Mouse (Mus musculus) 3T3-L1 (cell line): ENCODE data around the gene Nxn.

Experiments used
- DNase-seq: peaks from one replicate; pipeline ENCODE4 v3.0.0-alpha.2; 2015; ENCODE audit warnings: low read depth, low spot score

Nxn gene

GRCm38 (mm10) chr11:76261224-76261623 lies 137.7 kb downstream of the Nxn start:
- DNase-seq, result no peak

- DNase-seq, result no peak
Observed at GRCm38 (mm10) chr11:76260208-76261050, 138.5 kb downstream of the Nxn start.

- DNase-seq, result no peak
Observed at GRCm38 (mm10) chr11:76258511-76258910, 140.4 kb downstream of the Nxn start.

- no peak for DNase-seq
Observed at GRCm38 (mm10) chr11:76257386-76257785, 141.6 kb downstream of the Nxn start.

- no peak for DNase-seq
Observed at GRCm38 (mm10) chr11:76256129-76256528, 142.8 kb downstream of the Nxn start.

- DNase-seq, result no peak
Observed at GRCm38 (mm10) chr11:76255431-76256001, 143.4 kb downstream of the Nxn start.

- no peak for DNase-seq
Observed at GRCm38 (mm10) chr11:76253918-76254264, 145.0 kb downstream of the Nxn start.

GRCm38 (mm10) chr11:76253145-76253917 lies 145.6 kb downstream of the Nxn start:
- DNase-seq, result peak; percentile 82

- DNase-seq, result no peak
Observed at GRCm38 (mm10) chr11:76252036-76252435, 146.9 kb downstream of the Nxn start.

GRCm38 (mm10) chr11:76247239-76247638 lies 151.7 kb downstream of the Nxn start:
- DNase-seq, result peak; percentile 41

GRCm38 (mm10) chr11:76246439-76246838 lies 152.5 kb downstream of the Nxn start:
- no peak for DNase-seq

GRCm38 (mm10) chr11:76243811-76244546 lies 155.0 kb downstream of the Nxn start:
- peak; percentile 35 for DNase-seq

GRCm38 (mm10) chr11:76242901-76243810 lies 155.8 kb downstream of the Nxn start, which contains the start of the genes Mrm3 and Glod4:
Mrm3 (plus strand) TSS chr11:76243715.
Glod4 (minus strand) TSS chr11:76243725.
- peak; percentile 88 for DNase-seq

- DNase-seq, result no peak
Observed at GRCm38 (mm10) chr11:76239750-76240149, 159.2 kb downstream of the Nxn start.

- DNase-seq, result peak; percentile 79
Observed at GRCm38 (mm10) chr11:76236136-76236535, 162.8 kb downstream of the Nxn start.

GRCm38 (mm10) chr11:76225051-76225450 lies 173.9 kb downstream of the Nxn start:
- no peak for DNase-seq

- DNase-seq, result no peak
Observed at GRCm38 (mm10) chr11:76224631-76225030, 174.3 kb downstream of the Nxn start.

- DNase-seq, result peak; percentile 97
Observed at GRCm38 (mm10) chr11:76217390-76217800, 181.5 kb downstream of the Nxn start, which contains the start of the genes Dbil5 and Gemin4. Dbil5 (plus strand) TSS chr11:76217608. Gemin4 (minus strand) TSS chr11:76217664.

- peak; percentile 71 for DNase-seq
Observed at GRCm38 (mm10) chr11:76216681-76217389, 182.1 kb downstream of the Nxn start.
